Mouse (Mus musculus): ENCODE results near the gene Plcl1. TPM values are rescaled to one million over a fixed set of nuclear protein-coding genes. Genes with fewer than 3 reads are reported as not detected.

Gene Plcl1
- polyA plus RNA-seq, 1 experiment from 2014 or later = 1.1 TPM

- H3K4me3 ChIP-seq (ENCODE audit: low read depth, low read length) = no peak overlapping the region
- H3K27me3 ChIP-seq (ENCODE audit: control insufficient read depth, insufficient read depth, low read length) = no peaks in the 10 kb centered on the region
- DNase-seq (ENCODE audit: low spot score) = no peak
- H3K4me1 ChIP-seq (ENCODE audit: control insufficient read depth, insufficient read depth, low read length) = no peaks in the 10 kb centered on the region
- no peak overlapping the region for H3K9ac ChIP-seq (ENCODE audit: low read length)
- no peaks in the 10 kb centered on the region for H3K36me3 ChIP-seq (ENCODE audit: control insufficient read depth, insufficient read depth, low read length)
- no peak overlapping the region for H3K27ac ChIP-seq (replicated peaks; ENCODE audit: low read depth, low read length)
- H3K9me3 ChIP-seq (ENCODE audit: control insufficient read depth, low read length) = no peaks in the 10 kb centered on the region
- no peak for ATAC-seq (ENCODE audit: insufficient number of reproducible peaks, low FRiP score, low TSS enrichment, low read depth)
- H3K4me2 ChIP-seq (ENCODE audit: low read depth, severe bottlenecking) = no peak overlapping the region
- WGBS = 89% methylated on average over 2 of the region's 2 CpGs
Observed at GRCm38 (mm10) chr1:55581752-55582151, 176.0 kb downstream of the Plcl1 start.

GRCm38 (mm10) chr1:55585441-55585840 is 179.7 kb downstream of the Plcl1 start:
- Histone ChIP-seq H3K27me3 (ENCODE audit: control insufficient read depth, insufficient read depth, low read length) (no peaks in the 10 kb centered on the region), H3K9ac (ENCODE audit: low read length) (no peak overlapping the region), H3K4me1 (ENCODE audit: control insufficient read depth, insufficient read depth, low read length) (no peaks in the 10 kb centered on the region), H3K4me2 (ENCODE audit: low read depth, severe bottlenecking) (no peak overlapping the region), H3K9me3 (ENCODE audit: control insufficient read depth, low read length) (no peaks in the 10 kb centered on the region), H3K27ac (replicated peaks; ENCODE audit: low read depth, low read length) (no peak overlapping the region), H3K4me3 (ENCODE audit: low read depth, low read length) (no peak overlapping the region), H3K36me3 (ENCODE audit: control insufficient read depth, insufficient read depth, low read length) (no peaks in the 10 kb centered on the region)
- WGBS = 90% methylated on average over 4 of the region's 4 CpGs
- DNase-seq (ENCODE audit: low spot score) = no peak
- ATAC-seq (ENCODE audit: insufficient number of reproducible peaks, low FRiP score, low TSS enrichment, low read depth) = no peak

GRCm38 (mm10) chr1:55588090-55588489 is 182.4 kb downstream of the Plcl1 start:
- Histone ChIP-seq H3K9ac (ENCODE audit: low read length) (no peak overlapping the region), H3K4me3 (ENCODE audit: low read depth, low read length) (no peak overlapping the region), H3K27me3 (ENCODE audit: control insufficient read depth, insufficient read depth, low read length) (no peaks in the 10 kb centered on the region), H3K4me2 (ENCODE audit: low read depth, severe bottlenecking) (no peak overlapping the region), H3K9me3 (ENCODE audit: control insufficient read depth, low read length) (no peaks in the 10 kb centered on the region), H3K4me1 (ENCODE audit: control insufficient read depth, insufficient read depth, low read length) (no peaks in the 10 kb centered on the region), H3K36me3 (ENCODE audit: control insufficient read depth, insufficient read depth, low read length) (no peaks in the 10 kb centered on the region), H3K27ac (replicated peaks; ENCODE audit: low read depth, low read length) (no peak overlapping the region)
- DNase-seq (ENCODE audit: low spot score) = no peak
- WGBS = 85% methylated on average over 6 of the region's 6 CpGs
- ATAC-seq (ENCODE audit: insufficient number of reproducible peaks, low FRiP score, low TSS enrichment, low read depth) = no peak

GRCm38 (mm10) chr1:55590047-55590446 is 184.3 kb downstream of the Plcl1 start:
- H3K4me2 ChIP-seq (ENCODE audit: low read depth, severe bottlenecking) = no peak overlapping the region
- H3K9ac ChIP-seq (ENCODE audit: low read length) = no peak overlapping the region
- H3K27ac ChIP-seq (replicated peaks; ENCODE audit: low read depth, low read length) = no peak overlapping the region
- ATAC-seq (ENCODE audit: insufficient number of reproducible peaks, low FRiP score, low TSS enrichment, low read depth) (no peak), DNase-seq (ENCODE audit: low spot score) (no peak)
- no peaks in the 10 kb centered on the region for H3K9me3 ChIP-seq (ENCODE audit: control insufficient read depth, low read length)
- no peaks in the 10 kb centered on the region for H3K4me1 ChIP-seq (ENCODE audit: control insufficient read depth, insufficient read depth, low read length)
- H3K36me3 ChIP-seq (ENCODE audit: control insufficient read depth, insufficient read depth, low read length) = no peaks in the 10 kb centered on the region
- no peaks in the 10 kb centered on the region for H3K27me3 ChIP-seq (ENCODE audit: control insufficient read depth, insufficient read depth, low read length)
- no peak overlapping the region for H3K4me3 ChIP-seq (ENCODE audit: low read depth, low read length)

GRCm38 (mm10) chr1:55600496-55600895 is 194.8 kb downstream of the Plcl1 start:
- no peaks in the 10 kb centered on the region for H3K9me3 ChIP-seq (ENCODE audit: control insufficient read depth, low read length)
- no peak overlapping the region for H3K4me2 ChIP-seq (ENCODE audit: low read depth, severe bottlenecking)
- no peak for ATAC-seq (ENCODE audit: insufficient number of reproducible peaks, low FRiP score, low TSS enrichment, low read depth)
- no peaks in the 10 kb centered on the region for H3K36me3 ChIP-seq (ENCODE audit: control insufficient read depth, insufficient read depth, low read length)
- no peak overlapping the region for H3K9ac ChIP-seq (ENCODE audit: low read length)
- no peak overlapping the region for H3K27ac ChIP-seq (replicated peaks; ENCODE audit: low read depth, low read length)
- no peaks in the 10 kb centered on the region for H3K27me3 ChIP-seq (ENCODE audit: control insufficient read depth, insufficient read depth, low read length)
- no peak overlapping the region for H3K4me3 ChIP-seq (ENCODE audit: low read depth, low read length)
- 79% methylated on average over 1 of the region's 1 CpGs for WGBS
- H3K4me1 ChIP-seq (ENCODE audit: control insufficient read depth, insufficient read depth, low read length) = no peaks in the 10 kb centered on the region
- DNase-seq (ENCODE audit: low spot score) = no peak

GRCm38 (mm10) chr1:55604593-55604992 is 198.9 kb downstream of the Plcl1 start:
- Histone ChIP-seq H3K4me3 (ENCODE audit: low read depth, low read length) (no peak overlapping the region), H3K4me1 (ENCODE audit: control insufficient read depth, insufficient read depth, low read length) (no peaks in the 10 kb centered on the region), H3K4me2 (ENCODE audit: low read depth, severe bottlenecking) (no peak overlapping the region), H3K36me3 (ENCODE audit: control insufficient read depth, insufficient read depth, low read length) (no peaks in the 10 kb centered on the region), H3K9me3 (ENCODE audit: control insufficient read depth, low read length) (no peaks in the 10 kb centered on the region), H3K9ac (ENCODE audit: low read length) (no peak overlapping the region), H3K27me3 (ENCODE audit: control insufficient read depth, insufficient read depth, low read length) (no peaks in the 10 kb centered on the region), H3K27ac (replicated peaks; ENCODE audit: low read depth, low read length) (no peak overlapping the region)
- ATAC-seq (ENCODE audit: insufficient number of reproducible peaks, low FRiP score, low TSS enrichment, low read depth) (no peak), DNase-seq (ENCODE audit: low spot score) (no peak)
- whole genome bisulfite sequencing = 87% methylated on average over 4 of the region's 4 CpGs

GRCm38 (mm10) chr1:55605450-55605849 is 199.7 kb downstream of the Plcl1 start:
- no peak for DNase-seq (ENCODE audit: low spot score)
- Histone ChIP-seq H3K4me3 (ENCODE audit: low read depth, low read length) (no peak overlapping the region), H3K9ac (ENCODE audit: low read length) (no peak overlapping the region), H3K4me2 (ENCODE audit: low read depth, severe bottlenecking) (no peak overlapping the region), H3K27ac (replicated peaks; ENCODE audit: low read depth, low read length) (no peak overlapping the region), H3K36me3 (ENCODE audit: control insufficient read depth, insufficient read depth, low read length) (no peaks in the 10 kb centered on the region), H3K27me3 (ENCODE audit: control insufficient read depth, insufficient read depth, low read length) (no peaks in the 10 kb centered on the region), H3K4me1 (ENCODE audit: control insufficient read depth, insufficient read depth, low read length) (no peaks in the 10 kb centered on the region), H3K9me3 (ENCODE audit: control insufficient read depth, low read length) (no peaks in the 10 kb centered on the region)
- no peak for ATAC-seq (ENCODE audit: insufficient number of reproducible peaks, low FRiP score, low TSS enrichment, low read depth)
- 81% methylated on average over 4 of the region's 4 CpGs for WGBS

- Histone ChIP-seq H3K9me3 (ENCODE audit: control insufficient read depth, low read length) (no peaks in the 10 kb centered on the region), H3K4me1 (ENCODE audit: control insufficient read depth, insufficient read depth, low read length) (no peaks in the 10 kb centered on the region), H3K9ac (ENCODE audit: low read length) (no peak overlapping the region), H3K4me2 (ENCODE audit: low read depth, severe bottlenecking) (no peak overlapping the region), H3K36me3 (ENCODE audit: control insufficient read depth, insufficient read depth, low read length) (no peaks in the 10 kb centered on the region), H3K27me3 (ENCODE audit: control insufficient read depth, insufficient read depth, low read length) (no peaks in the 10 kb centered on the region), H3K27ac (replicated peaks; ENCODE audit: low read depth, low read length) (no peak overlapping the region), H3K4me3 (ENCODE audit: low read depth, low read length) (no peak overlapping the region)
- ATAC-seq (ENCODE audit: insufficient number of reproducible peaks, low FRiP score, low TSS enrichment, low read depth) (no peak), DNase-seq (ENCODE audit: low spot score) (no peak)
- WGBS = 81% methylated on average over 2 of the region's 2 CpGs
Observed at GRCm38 (mm10) chr1:55605956-55606355, 200.2 kb downstream of the Plcl1 start.

GRCm38 (mm10) chr1:55606405-55606804 is 200.7 kb downstream of the Plcl1 start:
- Histone ChIP-seq H3K27me3 (ENCODE audit: control insufficient read depth, insufficient read depth, low read length) (no peaks in the 10 kb centered on the region), H3K9ac (ENCODE audit: low read length) (no peak overlapping the region), H3K27ac (replicated peaks; ENCODE audit: low read depth, low read length) (no peak overlapping the region), H3K4me3 (ENCODE audit: low read depth, low read length) (no peak overlapping the region), H3K36me3 (ENCODE audit: control insufficient read depth, insufficient read depth, low read length) (no peaks in the 10 kb centered on the region), H3K9me3 (ENCODE audit: control insufficient read depth, low read length) (no peaks in the 10 kb centered on the region), H3K4me1 (ENCODE audit: control insufficient read depth, insufficient read depth, low read length) (no peaks in the 10 kb centered on the region), H3K4me2 (ENCODE audit: low read depth, severe bottlenecking) (no peak overlapping the region)
- DNase-seq (ENCODE audit: low spot score) (no peak), ATAC-seq (ENCODE audit: insufficient number of reproducible peaks, low FRiP score, low TSS enrichment, low read depth) (no peak)
- 50% methylated on average over 8 of the region's 8 CpGs for WGBS

Data from limb, embryonic 11.5 days (tissue).